Mouse (Mus musculus) limb, embryonic 11.5 days (tissue): ENCODE measurements around the gene Bcl6b. TPM values are rescaled to one million over a fixed set of nuclear protein-coding genes. Genes with fewer than 3 reads are reported as not detected.
A peak's percentile ranks its signal among the peaks of the same experiment; 100 is the strongest.

Source experiments
- ATAC-seq: fragments of 200-750 bp; cut with Nextera tagmentation; 2 replicates; pipeline ENCODE4 v1.8.0; 2017; ENCODE audit warnings: low read depth; ENCODE audit not compliant: insufficient number of reproducible peaks, low FRiP score, low TSS enrichment
- DNase-seq: peaks from one replicate; pipeline ENCODE4 v3.0.0-alpha.2; 2015; ENCODE audit warnings: low spot score
- H3K27ac ChIP-seq: fragments of 300-500 bp; sonication (generic); replicated peaks from 2 replicates; pipeline ENCODE4 v1.5.1; 2014; ENCODE audit warnings: low read depth, mild to moderate bottlenecking, low read length
- H3K27me3 ChIP-seq: fragments of 300-500 bp; sonication (generic); 2 replicates; pipeline ENCODE4 v1.6.1; 2014; ENCODE audit warnings: mild to moderate bottlenecking, low read length, mixed read lengths; ENCODE audit not compliant: control insufficient read depth, insufficient read depth
- H3K36me3 ChIP-seq: fragments of 300-500 bp; sonication (generic); 2 replicates; pipeline ENCODE4 v1.6.1; 2014; ENCODE audit warnings: mild to moderate bottlenecking, low read length, moderate library complexity, mixed read lengths; ENCODE audit not compliant: control insufficient read depth, insufficient read depth
- H3K4me1 ChIP-seq: fragments of 300-500 bp; sonication (generic); 2 replicates; pipeline ENCODE4 v1.6.1; 2014; ENCODE audit warnings: low read length, mixed read lengths; ENCODE audit not compliant: control insufficient read depth, insufficient read depth
- H3K4me2 ChIP-seq: fragments of 300-500 bp; sonication (generic); 2 replicates; pipeline ENCODE4 v1.6.1; 2014; ENCODE audit warnings: low read depth, mild to moderate bottlenecking, moderate library complexity; ENCODE audit not compliant: severe bottlenecking
- H3K4me3 ChIP-seq: fragments of 300-500 bp; sonication (generic); 2 replicates; pipeline ENCODE4 v1.5.1; 2014; ENCODE audit warnings: low read depth, low read length
- H3K9ac ChIP-seq: fragments of 300-500 bp; sonication (generic); 2 replicates; pipeline ENCODE4 v1.6.1; 2014; ENCODE audit warnings: mild to moderate bottlenecking, low read length
- H3K9me3 ChIP-seq: fragments of 300-500 bp; sonication (generic); 2 replicates; pipeline ENCODE4 v1.6.1; 2016; ENCODE audit warnings: low read length; ENCODE audit not compliant: control insufficient read depth
- WGBS: fragments of 180-500 bp; shearing (Covaris S2); extraction: QIAGEN DNeasy Blood & Tissue Kit; methylation state at CpG from one replicate; pipeline ENCODE4 v1.1.7; 2014; 5-methylcytosine and 5-hydroxymethylcytosine counted together
- polyA plus RNA-seq: library from polyadenylated mRNA; unstranded; fragments of >200 nt; fragmentation: Nextera tagmentation; extraction: Ambion mirVana; gene quantifications from 2 replicates; pipeline ENCODE4 v1.2.1, GENCODE M21; 2014

Bcl6b gene
- polyA plus RNA-seq, 1 experiment from 2014 or later = 7.5 TPM

DNA sequence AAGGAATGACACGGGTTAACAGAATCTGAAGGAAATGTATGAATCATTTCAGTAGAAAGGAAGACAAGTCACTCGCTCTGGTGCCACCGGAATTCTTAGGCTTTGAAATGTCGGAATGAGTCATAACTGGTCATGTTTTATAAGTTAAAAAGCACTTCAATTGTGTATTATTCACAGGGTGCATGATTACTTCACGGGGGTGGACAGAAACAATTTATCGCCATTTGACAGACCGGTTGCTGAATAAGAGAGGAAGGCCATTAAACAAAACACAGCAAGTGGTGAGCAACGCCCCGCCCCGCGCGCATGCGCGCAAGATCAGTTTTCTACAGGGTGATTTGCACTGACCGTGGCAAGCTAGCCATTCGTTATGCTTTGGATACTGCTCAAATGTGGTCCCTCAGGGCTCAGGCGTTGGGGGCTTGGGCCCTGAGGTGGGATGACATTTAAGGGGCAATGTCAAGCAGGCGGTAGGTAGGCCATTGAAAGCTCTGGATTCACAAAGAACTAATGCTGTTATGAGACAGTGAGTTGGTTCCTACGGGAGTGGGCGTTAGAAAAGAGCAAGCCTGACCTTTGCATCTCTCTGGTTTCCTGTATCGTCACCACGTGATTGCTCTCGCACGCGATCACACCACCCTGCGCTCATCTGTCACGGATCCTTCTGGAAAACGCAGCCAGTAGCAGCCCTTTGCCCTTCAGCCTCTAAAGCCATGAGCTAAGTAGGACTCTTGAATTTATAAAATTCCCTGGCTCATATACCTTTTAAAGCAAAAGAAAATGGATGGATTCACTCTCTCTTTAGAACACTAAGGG lies 40.1 kb downstream of the Bcl6b start:
- Histone ChIP-seq H3K27ac (no peak overlapping the region), H3K27me3 (no peaks in the 10 kb centered on the region), H3K4me2 (no peak overlapping the region), H3K36me3 (no peaks in the 10 kb centered on the region), H3K9ac (no peak overlapping the region), H3K4me1 (no peaks in the 10 kb centered on the region), H3K9me3 (no peaks in the 10 kb centered on the region), H3K4me3 (no peak overlapping the region)
- ATAC-seq (no peak), DNase-seq (no peak)
- 86% methylated on average over 28 of the region's 28 CpGs for WGBS

DNA sequence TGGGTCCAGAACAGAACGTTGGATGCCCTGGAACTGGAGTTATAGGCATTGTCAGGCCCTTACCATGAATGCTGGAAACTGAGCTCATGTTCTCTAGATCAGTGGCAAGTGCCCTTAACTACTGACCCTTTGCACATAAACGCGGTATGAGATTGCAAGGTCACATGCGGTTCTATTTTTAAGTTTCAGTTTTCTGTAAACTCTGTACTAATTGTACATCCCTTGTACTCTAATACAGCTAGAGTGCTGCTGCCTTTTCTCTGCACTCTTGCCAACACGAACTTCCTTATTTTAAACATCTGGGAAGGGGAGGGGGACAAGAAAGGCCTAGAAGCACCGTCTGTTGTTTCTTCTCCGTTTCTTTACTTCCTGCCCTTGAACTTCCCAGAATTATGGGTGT lies 44.5 kb downstream of the Bcl6b start:
- Histone ChIP-seq H3K27me3 (no peaks in the 10 kb centered on the region), H3K4me3 (no peak overlapping the region), H3K27ac (no peak overlapping the region), H3K9ac (no peak overlapping the region), H3K36me3 (no peaks in the 10 kb centered on the region), H3K4me2 (no peak overlapping the region), H3K9me3 (no peaks in the 10 kb centered on the region), H3K4me1 (no peaks in the 10 kb centered on the region)
- DNase-seq (no peak), ATAC-seq (no peak)
- WGBS = 80% methylated on average over 7 of the region's 7 CpGs

DNA sequence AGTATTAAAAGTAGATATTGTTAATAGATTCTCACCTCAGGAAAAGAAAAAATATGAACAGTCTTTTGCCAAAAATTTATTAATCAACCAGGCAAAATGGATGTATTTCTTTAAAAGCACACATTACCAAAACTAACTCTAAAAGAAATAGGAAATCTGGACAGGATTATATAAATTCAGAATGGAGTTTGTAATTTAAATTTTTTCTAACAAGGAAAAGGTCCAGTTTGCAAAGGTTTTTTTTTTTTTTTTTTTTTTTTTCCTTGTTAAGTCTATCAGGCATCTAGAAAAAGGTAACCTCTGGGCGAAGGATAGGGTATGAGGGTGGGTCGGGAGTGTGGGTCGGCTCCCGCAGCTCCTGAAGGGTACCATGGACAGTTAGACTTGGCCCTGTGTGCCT lies 49.1 kb downstream of the Bcl6b start:
- DNase-seq = no peak
- Histone ChIP-seq H3K27me3 (no peaks in the 10 kb centered on the region), H3K27ac (no peak overlapping the region), H3K4me3 (no peak overlapping the region), H3K36me3 (no peaks in the 10 kb centered on the region), H3K4me2 (no peak overlapping the region), H3K4me1 (no peaks in the 10 kb centered on the region), H3K9me3 (no peaks in the 10 kb centered on the region), H3K9ac (no peak overlapping the region)
- 93% methylated on average over 4 of the region's 4 CpGs for WGBS
- no peak for ATAC-seq

DNA sequence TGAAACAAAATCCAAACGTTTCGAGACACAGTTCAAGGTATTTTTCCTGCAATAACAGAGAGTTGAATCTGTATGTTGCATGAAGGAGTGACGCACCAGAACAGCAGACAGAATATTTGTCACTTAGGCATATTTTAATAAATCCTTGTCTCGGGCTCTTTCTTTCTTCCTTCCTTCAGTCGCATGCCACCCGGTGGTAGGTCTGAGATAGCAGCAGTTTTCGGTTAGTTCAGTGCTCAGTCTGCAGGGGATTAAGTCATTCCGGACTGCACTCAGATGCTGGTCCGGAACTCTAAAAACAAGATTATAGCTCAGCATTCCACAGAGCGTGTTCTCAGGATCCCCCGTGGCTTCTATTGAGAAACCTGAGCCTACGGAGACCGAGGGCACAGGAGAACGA lies 50.2 kb downstream of the Bcl6b start:
- Histone ChIP-seq H3K4me2 (no peak overlapping the region), H3K27ac (no peak overlapping the region), H3K4me3 (no peak overlapping the region), H3K9me3 (no peaks in the 10 kb centered on the region), H3K36me3 (no peaks in the 10 kb centered on the region), H3K9ac (no peak overlapping the region), H3K4me1 (no peaks in the 10 kb centered on the region), H3K27me3 (no peaks in the 10 kb centered on the region)
- no peak for ATAC-seq
- DNase-seq = peak; percentile 47
- WGBS = 43% methylated on average over 14 of the region's 14 CpGs

DNA sequence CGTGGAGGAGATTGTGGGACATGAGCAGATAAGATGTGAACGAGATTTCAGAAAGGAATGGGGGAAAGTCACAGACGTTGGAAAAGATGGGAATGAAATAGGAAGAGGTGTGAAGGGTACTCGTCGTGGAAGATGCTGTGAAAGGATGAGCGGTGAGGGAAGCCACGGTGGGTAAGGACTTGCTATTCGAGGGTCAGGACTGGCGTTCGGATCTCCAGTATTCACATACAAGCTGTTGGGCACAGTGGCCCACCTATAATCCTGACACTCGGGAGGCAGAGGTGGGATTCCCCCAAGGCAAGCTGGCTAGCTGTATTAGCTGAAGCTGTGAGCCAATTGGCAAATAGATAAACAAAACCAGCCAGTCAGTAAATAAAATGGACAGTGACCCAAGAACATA lies 50.8 kb downstream of the Bcl6b start:
- no peaks in the 10 kb centered on the region for H3K4me1 ChIP-seq
- no peak overlapping the region for H3K4me2 ChIP-seq
- WGBS = 76% methylated on average over 11 of the region's 11 CpGs
- no peaks in the 10 kb centered on the region for H3K9me3 ChIP-seq
- H3K9ac ChIP-seq = no peak overlapping the region
- no peak for DNase-seq
- no peak for ATAC-seq
- no peaks in the 10 kb centered on the region for H3K36me3 ChIP-seq
- H3K27ac ChIP-seq = no peak overlapping the region
- no peak overlapping the region for H3K4me3 ChIP-seq
- H3K27me3 ChIP-seq = no peaks in the 10 kb centered on the region

DNA sequence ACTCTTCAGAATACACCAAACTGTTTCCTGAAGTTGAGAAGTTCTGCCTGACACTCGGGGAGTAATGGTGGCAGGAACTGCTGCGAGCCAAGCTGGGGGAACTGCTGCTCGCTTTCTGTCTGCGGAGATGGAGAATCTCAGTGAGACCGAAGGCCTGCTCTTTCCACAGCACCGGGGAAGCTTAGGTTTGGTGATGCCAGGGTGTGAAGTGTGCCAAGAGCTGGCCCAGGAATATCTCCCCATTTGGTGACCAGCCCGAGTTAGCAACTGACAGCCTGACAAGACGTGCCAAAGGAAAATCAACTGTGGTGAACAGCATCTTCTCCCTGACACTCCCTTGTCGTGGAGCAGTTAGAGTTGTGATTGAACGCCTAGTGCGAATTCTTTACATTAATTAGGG lies 51.3 kb downstream of the Bcl6b start:
- H3K27me3 ChIP-seq = no peaks in the 10 kb centered on the region
- no peak for DNase-seq
- no peaks in the 10 kb centered on the region for H3K9me3 ChIP-seq
- H3K4me1 ChIP-seq = no peaks in the 10 kb centered on the region
- H3K4me3 ChIP-seq = no peak overlapping the region
- 80% methylated on average over 11 of the region's 11 CpGs for WGBS
- no peak overlapping the region for H3K4me2 ChIP-seq
- no peak overlapping the region for H3K27ac ChIP-seq
- no peak for ATAC-seq
- H3K9ac ChIP-seq = no peak overlapping the region
- no peaks in the 10 kb centered on the region for H3K36me3 ChIP-seq

DNA sequence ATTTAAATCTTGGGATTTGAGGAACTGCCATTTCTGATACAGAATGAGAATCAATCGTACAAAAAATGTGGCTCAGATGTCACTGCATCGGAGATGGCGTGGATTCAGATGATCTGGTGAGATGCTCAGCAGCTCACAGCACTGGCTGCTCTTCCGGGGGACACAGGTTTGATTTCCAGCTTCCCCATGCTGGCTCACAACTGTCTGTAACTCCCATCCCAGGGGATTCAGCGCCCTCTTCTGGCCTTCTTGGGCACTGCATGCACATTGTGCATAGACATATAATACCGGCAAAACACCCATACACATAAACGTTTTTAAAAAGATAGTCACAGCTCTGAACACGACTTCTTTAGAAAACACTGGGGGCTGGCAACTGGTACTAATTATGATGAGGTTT lies 52.0 kb downstream of the Bcl6b start:
- 76% methylated on average over 8 of the region's 8 CpGs for WGBS

DNA sequence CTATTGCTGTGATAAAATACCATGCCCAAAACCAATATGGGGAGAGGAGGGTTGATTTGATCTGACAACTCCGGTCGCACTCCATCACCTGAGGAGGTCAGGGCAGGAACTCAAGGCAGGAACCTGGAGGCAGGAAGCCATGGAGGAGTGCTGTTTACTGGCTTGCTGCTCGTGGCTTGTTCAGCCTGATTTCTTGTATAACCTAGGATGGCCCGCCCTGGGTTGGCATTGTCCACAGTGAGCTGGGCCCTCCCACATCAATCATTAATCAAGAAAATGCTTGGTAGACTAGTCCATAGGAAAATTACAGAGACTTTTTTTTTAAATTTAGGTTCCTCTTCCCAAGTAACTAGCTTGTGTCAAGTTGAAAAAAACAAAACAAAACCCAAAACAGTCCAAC lies 55.1 kb downstream of the Bcl6b start:
- no peak overlapping the region for H3K4me2 ChIP-seq
- H3K4me1 ChIP-seq = no peaks in the 10 kb centered on the region
- H3K36me3 ChIP-seq = no peaks in the 10 kb centered on the region
- no peaks in the 10 kb centered on the region for H3K9me3 ChIP-seq
- WGBS = 82% methylated on average over 4 of the region's 4 CpGs
- no peak overlapping the region for H3K27ac ChIP-seq
- no peak overlapping the region for H3K9ac ChIP-seq
- DNase-seq (no peak), ATAC-seq (no peak)
- H3K27me3 ChIP-seq = no peaks in the 10 kb centered on the region
- H3K4me3 ChIP-seq = no peak overlapping the region

More for the DNA sequence above, 52.0 kb downstream of the Bcl6b start:
- Histone ChIP-seq H3K9ac (no peak overlapping the region), H3K4me1 (no peaks in the 10 kb centered on the region), H3K27me3 (no peaks in the 10 kb centered on the region), H3K36me3 (no peaks in the 10 kb centered on the region), H3K27ac (no peak overlapping the region), H3K4me2 (no peak overlapping the region), H3K4me3 (no peak overlapping the region), H3K9me3 (no peaks in the 10 kb centered on the region)
- no peak for DNase-seq
- no peak for ATAC-seq
